Mouse (Mus musculus) ES-CJ7 (cell line): Measurements from ENCODE around the gene Gm21954.

ENCODE experiments used
- DNase-seq: peaks from one replicate; pipeline ENCODE4 v3.0.0; 2011; ENCODE audit warnings: low read depth, low spot score

The Gm21954 gene

DNA sequence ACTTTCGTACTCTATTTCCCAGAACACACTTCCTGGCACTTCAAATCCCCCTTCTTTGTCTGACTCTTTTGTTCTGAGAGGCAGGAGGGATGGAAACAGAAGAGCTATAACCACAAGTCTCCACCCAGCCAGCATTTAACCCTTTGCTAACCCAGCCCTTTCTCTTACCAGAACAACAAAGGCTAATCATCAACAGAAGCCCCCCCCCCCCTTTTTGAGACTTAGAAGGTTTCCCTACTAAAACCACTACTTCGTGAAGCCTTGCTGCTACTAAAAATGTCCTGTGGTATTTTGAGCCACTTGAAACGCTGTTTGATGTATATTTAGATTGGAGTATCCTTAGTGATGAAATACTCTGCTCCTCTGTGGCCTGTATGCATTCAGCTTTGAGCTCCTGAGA lies 52.7 kb downstream of the Gm21954 start:
- DNase-seq: peak; percentile 8

- no peak for DNase-seq
Measured at GRCm38 (mm10) chr3:55418845-55419244, 53.2 kb downstream of the Gm21954 start.

GRCm38 (mm10) chr3:55415527-55415950 lies 56.5 kb downstream of the Gm21954 start:
- no peak for DNase-seq
